Mouse (Mus musculus): Measurements from ENCODE around the gene Ugcg.

DNA sequence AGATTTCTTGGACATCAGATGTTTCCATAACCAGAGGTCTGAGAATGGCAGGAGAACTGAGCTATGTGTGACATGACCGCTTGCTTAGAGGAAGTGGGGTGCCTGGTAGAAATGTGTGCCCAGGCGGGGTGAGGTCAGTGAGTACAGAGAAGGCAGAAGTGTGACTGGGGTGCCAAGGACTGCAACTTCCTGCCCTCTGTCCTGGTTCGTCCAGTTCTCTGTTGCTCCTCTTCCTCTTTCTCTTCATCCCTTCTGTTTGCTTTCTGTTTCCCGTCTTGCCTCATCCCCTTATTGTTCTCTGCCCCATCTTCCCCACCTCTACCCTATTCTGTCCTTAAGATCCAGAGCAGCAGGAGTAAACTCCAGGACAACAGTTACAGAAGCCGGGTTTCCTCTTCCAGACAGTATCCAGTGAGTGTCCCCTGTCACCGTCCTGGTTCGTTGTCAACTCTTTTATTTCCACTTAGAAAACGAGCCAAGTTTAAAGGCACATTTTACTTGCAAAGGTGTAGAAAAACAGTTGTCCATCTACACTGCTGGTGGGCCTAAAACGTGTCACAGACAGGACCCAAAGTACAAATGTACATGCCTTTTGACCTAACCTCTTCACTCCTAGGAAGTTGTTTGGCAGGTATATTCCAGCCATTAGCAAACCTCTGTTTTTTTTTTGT, 49.7 kb downstream of the Ugcg start:
- TF ChIP-seq CTCF (IDR thresholded peaks at IDR 0.05; ENCODE audit: low read depth) (no peak), EP300 (optimal IDR thresholded peaks at IDR 0.05) (no peak)

All from stomach, postnatal 0 days (tissue).